Mouse (Mus musculus): ENCODE measurements around the gene Iqgap1.
"Not testable (repeated sequence)": the region's sequence is repeated elsewhere in the genome, so short reads cannot be mapped to it uniquely, and the experiment has no call there.

Gene Iqgap1

DNA sequence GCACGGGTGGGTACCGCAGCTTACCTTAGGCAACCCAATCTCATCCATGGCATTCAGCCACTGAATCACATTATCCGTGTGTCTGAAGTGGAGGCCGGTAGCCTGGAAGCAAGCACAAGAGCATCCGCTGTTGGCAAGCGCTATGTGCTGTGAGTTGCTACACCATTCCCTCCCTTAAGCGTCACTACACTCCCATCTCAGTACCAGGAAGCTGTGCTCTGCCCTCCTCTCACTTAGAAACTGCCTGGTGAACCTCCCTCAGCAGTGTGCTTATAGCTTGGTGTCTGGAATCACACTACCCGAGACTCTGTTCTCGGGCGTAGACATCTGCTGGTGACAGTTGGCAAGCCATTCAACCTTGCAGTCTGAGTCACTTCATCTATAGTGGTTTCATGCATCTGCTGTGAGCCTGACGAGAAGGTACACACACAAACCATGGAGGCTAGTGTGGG, 58.9 kb downstream of the Iqgap1 start:
- peak; percentile 72 for DNase-seq (ENCODE audit: low spot score)

DNA sequence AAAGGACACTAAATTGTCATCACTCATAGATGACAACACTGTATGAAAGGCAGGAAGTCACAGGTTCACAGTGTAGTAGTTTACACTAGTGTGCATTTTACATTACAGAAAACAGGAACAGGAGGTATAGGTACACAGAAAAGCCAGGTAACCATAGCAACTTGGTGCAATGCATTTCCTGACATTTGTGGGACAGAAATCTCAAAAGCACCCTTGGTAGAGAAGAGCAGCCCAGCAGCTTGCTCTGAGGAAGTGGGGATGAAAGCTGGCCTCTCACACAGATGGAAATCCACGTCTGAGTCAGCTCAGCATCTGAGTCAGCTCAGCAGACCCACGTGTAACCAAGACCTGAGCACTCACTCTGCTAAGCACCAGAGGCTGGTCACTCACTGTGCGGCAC, 59.7 kb downstream of the Iqgap1 start:
- no peak for DNase-seq (ENCODE audit: low spot score)

DNA sequence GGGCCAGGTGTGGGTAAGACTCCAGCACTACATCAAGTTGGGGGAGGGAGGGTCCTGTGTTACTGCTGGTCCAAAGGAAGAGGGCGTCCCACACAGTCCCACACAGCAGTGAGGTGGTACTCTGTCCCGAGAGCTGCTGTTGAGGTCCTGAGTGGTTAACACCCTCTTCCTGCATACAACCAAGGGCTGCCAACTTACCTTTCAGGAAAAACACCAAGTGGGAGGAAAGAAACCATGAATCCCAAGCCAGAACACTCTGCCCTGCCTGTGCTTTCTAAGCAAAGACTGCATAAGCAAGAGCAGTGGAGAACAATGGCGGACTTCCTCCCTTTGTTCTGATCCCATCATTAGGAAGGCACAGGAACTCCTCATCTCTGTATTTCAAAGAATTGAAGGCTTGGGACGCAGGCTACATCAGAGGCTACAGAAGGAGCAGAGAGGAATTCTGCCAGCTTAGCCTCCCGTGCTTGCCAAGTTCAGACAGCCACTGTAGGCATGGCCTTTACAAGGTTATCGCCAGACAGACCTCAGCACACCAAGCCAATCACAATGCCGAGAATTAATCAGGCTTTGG, 61.8 kb downstream of the Iqgap1 start:
- no peak for DNase-seq (ENCODE audit: low spot score)

DNA sequence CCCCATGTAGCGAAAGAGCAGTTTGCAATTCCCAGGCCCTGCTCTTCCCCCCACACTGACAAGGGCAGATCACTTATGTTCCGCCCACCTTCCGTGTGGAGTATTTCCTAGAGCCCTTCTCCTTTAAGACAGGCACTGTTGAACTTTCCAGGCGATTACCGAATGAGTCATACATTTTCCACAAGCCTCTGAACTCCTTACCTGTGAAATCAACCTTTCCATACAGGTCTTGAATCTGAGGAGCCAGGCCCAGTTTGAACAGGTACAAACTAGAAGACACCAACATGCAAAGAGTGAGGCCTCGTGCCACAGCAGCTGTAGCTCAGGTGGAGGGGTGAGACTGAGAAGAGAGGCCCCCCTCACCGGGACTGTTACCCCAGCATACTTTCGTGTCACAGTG, 63.5 kb downstream of the Iqgap1 start:
- DNase-seq (ENCODE audit: low spot score), result no peak

DNA sequence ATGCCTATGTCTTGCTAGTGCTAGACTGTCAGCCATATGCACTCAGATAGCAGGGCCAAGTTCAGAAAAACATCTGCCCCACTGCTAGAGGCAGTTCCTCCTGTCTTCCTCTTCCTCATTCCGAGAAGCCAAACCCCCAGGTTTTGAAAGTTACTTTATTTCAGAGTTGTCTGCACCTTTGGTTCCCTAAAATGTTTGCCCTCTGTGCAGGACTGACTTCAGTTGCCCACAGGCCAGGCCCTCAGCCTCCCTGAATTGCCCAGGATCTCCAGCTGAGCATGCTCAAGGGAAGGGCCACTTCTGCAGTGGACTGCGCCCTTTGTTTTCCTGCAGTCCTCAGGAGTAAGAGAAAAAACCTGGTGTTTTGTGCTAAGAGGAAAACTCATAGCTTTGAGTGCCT, 71.7 kb downstream of the Iqgap1 start:
- DNase-seq (ENCODE audit: low spot score), result no peak

DNA sequence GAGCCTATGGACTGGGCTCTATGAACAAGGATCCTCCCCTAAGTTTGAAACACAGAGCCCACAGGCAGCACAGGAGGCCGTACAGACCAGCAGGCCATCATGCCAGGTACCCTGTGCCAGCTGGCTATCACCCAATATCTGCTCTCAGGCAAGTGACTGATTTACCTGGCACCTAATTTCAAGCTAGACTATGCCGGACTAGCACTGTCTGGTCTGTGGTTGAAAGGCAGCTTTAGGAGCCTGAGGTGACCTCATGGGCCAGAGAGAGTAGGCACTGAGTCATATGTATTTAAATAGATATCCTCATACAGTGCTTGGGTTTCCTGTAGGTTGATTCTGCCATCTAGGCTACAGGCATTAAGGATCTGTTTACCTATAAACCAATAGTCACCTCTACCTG, 72.2 kb downstream of the Iqgap1 start:
- no peak for DNase-seq (ENCODE audit: low spot score)

DNA sequence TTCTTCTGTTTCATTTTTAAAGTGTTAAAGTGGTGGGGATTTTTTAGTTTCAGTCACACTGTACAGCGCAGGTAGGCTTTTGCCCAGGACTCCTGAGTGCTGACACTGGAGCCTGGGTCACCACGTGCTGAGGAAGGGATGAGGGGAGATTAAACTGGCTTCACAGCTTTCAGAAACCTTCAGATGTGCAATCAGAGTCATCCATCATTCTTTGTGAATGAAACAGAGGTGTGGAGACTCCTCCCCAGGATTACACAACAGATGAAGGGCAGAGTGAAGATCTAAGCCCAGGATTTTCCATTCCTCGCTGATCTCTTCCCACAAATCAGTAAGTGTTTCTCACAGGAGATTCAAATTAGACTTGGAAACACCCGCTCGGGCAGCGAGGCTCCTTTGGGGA, 76.2 kb downstream of the Iqgap1 start:
- no peak for DNase-seq (ENCODE audit: low spot score)

DNA sequence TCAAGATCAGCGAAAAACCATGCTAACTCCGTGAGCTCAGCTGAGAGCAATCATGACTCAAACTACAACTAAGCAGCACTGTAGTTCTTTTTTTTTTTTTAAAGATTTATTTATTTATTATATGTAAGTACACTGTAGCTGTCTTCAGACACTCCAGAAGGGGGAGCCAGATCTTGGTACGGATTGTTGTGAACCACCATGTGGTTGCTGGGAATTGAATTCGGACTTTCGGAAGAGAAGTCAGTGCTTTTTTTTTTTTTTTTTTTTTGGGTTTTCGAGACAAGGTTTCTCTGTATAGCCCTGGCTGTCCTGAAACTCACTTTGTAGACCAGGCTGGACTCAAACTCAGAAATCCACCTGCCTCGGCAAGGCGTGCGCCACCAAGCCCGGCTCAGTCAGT, 76.7 kb downstream of the Iqgap1 start:
- DNase-seq (ENCODE audit: low spot score), result not testable (repeated sequence)

DNA sequence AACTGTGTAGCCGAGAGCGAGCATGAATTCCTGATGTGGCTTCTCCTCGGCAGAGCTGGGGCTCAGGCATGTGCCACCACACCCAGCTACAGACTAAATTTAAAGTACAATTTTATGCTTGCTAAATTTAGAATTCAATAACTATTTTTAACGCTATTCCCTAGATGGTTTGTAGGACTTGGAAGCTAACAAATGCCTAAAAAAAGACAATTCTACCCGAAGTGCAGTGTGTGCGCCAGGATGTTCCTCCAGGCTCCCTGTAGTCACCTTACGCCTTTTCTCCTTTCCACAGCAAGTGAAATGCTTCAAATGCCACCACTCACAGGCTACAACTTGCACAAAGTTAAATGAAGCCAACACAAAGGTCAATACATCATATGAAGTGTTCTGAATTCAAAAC, 78.4 kb downstream of the Iqgap1 start:
- DNase-seq (ENCODE audit: low spot score), result no peak

DNA sequence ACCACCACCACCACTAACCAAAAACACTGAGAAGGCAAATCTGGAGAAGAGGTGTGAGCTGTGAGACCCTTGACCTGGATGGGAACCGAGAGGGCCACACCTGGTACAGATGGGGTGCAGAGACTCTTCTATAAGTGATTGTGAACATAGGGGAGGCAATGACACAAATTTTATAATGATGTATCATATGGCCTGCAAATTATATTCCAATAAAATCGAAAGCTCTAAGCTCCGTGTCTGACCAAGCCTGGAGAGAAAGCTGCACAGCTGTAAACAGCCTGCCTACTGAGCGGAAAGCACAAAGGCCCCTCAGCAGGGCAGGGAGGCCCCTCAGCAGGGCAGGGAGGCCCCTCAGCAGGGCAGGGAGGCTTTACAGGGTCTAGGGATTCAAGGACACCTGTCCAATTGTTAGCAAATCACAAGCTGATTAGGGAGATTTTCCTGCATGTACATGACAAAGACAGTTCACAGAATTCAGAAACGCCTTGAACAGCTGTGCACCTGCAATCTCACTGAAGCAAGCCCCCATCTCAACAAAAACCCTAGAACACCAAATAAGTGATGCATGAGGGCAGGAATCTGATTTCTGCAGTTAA, 79.5 kb downstream of the Iqgap1 start:
- DNase-seq (ENCODE audit: low spot score), result no peak

DNA sequence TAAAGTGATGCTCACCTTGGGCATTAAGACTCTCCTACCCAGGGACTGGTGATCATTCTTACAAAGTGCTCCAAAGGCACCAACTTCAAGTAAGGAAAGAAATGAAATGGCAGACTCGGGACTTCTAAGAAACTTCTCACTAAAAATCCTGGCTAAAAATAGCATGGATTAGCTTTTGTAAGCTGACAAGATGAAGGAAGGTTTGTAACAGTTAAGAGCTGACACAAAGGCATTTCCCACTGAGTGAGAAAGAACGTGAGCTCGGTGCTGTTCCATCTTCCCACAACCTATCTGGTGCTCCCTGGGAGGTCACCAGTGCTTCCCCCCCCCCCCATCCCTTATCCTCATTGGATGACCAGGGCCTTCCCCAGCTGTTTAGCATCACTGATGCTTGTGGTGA, 80.0 kb downstream of the Iqgap1 start:
- no peak for DNase-seq (ENCODE audit: low spot score)

DNA sequence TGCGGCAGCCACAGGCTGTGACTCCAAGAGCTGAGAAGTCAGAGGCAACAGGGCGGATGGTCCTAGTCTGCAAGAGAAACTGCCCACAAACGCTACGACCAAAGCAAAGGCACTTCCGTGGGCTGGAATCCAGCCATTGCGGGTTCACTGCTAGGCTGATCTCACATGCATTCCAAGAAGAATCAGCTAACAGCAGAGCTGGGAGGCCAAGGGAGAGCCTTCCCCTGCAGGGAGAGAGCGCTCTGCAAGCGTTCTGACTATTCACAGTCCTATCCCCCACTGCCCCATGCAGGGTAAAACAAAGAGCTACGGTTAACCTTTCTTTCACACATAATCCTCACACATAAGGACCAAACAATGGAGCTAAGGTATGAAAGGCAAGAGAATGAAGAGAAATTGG, 80.5 kb downstream of the Iqgap1 start:
- no peak for DNase-seq (ENCODE audit: low spot score)

DNA sequence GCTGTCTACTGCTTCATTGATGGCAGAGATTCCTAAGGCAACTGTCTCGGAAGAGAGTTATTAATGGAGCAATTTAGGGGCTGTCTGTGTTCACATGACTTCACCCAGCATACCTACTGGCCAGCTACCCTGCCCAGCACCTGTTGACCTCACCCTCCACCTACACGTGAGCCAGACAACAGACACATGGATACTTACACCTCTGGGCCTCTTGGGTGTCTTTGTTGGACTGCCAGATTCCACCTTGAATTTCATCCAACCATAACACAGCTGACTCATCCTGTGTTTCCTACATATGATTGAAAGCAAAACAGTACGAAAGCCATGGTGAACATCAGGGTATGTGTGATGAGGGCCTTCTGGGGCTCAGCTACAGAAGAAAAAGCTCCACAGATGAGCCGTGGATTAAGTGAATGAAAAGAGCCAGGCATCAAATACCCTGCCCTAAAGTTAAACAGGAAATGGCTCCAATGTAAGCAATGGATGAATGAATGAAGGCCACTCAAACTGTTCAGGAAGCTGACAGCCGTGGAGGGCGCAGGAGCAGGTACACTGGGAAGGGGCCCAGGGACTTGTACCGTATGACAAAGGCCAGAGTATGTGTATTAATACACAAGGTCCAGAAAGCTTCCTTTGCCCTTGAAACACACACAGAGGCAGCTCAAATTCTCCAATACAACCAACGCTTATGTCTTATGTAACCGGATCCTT, 81.7 kb downstream of the Iqgap1 start:
- no peak for DNase-seq (ENCODE audit: low spot score)

DNA sequence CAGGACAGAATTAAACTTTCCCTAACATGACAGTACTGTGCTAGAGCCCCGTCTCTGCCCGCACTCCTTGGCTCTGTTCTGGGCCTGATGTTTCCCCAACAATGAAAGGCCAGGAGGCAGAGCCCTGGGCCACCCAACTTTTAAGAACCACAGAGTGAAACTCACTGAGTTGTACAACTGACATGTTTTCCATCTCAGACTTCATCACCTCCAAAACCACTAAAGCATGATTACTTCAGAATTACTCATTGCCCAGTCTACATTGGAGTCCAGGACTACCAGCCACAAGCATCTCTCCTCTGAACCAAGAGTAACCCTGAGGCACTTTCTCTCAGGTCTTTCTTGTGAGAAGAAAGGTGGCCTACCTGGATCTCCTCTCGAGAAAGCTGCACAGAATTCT, 83.1 kb downstream of the Iqgap1 start:
- DNase-seq (ENCODE audit: low spot score), result no peak

DNA sequence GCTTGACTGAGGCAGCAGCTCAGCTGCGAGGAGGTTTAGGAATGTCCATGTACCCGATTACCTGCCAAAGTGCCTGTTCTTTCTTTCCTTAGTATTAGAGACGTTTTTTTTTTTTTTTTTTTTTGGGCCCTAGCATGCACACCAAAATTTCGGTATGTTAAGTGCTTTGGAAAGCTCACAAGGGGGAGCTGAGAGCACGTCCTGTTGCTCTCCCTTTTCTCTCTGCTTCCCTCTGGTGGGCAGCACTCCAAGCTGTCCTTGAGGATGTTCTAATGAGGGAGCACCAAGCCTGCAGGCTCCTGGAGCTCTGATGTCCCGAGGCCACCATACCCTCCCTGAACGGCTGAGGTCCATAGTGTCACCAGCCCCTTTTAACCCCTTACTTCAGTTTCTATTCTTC, 84.8 kb downstream of the Iqgap1 start:
- DNase-seq (ENCODE audit: low spot score), result peak; percentile 36

DNA sequence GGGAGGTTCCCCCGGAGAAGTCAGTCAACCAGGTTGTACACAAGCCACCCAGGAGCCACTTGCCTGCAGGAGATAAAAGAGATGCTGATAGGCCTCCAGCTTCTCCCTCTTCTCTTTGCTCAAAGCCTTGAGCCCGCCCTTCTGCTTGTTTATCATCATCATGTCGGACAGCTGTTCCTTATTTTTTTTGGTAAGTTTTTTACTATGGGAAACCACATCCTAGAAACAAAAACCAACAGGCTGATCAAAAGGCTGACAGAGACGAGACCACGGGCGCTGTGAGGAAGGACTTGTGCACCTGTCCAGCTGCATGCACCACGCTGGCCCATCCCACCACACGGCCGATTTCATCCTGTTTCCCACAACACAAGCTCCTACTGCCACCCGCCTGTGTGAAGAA, 89.6 kb downstream of the Iqgap1 start:
- DNase-seq (ENCODE audit: low spot score), result no peak

DNA sequence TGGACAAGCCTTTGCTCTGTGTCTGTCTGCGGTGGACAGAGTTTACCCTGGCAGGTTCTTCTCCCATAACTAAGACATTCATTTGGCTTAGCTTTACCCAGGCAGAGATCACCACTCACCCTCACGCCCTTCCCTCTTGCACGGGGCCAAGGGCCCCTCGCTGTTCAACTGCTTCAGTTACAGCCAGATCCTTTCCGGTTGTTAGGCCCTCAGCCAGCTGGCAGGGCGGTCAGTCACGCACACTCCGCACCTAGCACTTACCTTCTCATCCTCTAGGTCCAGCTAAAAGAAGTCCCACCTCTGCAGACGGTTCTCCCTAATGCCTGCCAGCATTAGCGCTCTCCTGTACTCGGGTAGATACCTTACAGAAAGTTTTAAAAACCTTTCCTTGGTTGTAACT, 92.8 kb downstream of the Iqgap1 start:
- DNase-seq (ENCODE audit: low spot score), result no peak

DNA sequence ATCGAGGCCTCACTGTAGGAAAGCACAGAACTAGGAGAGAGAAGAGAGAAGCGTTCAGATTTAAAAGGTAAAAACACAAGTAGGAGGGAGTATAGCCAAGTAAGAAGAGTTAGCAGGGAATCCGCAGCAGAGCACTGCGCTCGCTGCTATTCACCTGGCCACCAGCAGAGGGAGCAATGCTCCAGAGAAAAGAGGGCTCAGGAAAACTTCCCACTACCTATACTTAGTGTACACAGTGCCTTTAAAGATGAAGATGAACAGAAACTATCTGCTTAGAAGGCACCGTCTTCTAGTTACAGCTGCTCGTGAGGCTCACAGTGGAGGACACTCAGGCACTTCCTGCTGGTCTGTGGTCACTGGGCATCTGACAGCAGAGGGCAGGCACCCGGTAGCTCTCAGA, 96.1 kb downstream of the Iqgap1 start:
- peak; percentile 59 for DNase-seq (ENCODE audit: low spot score)

DNA sequence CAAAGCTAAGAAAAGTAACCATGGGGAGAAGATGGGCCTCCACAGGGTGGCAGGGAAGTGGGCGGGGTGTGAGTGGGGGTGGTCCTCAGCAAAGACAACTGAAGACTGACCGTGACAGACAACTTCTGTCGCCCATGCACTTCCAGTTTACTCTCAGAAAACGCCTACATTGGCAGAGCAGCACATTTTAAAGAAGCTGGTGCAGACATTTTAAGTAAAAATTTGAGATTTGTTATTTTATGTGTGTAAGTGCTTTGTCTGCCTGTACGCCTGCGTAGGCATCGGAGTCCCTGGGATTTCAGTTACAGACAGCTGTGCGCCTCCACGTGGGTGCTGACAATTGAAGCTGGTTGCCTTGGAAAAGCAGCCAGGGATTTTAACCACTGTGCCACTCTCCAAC, 104.7 kb downstream of the Iqgap1 start:
- peak; percentile 39 for DNase-seq (ENCODE audit: low spot score)

DNA sequence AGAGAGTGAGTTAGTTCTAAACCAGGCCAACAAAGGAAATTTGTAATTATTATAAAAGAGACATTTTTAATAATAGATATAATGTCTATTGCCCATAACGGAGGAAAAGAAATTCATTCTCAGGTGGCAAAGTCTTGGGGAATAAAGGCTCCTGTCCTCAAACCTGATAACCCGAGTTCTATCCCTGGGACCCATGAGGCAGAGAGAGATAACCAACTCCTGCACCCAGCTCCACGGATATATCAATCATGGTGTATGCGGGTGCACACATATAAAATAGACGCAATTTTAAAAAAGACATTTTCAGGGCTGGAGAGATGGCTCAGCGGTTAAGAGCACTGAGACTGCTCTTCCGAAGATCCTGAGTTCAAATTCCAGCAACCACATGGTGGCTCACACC, 106.2 kb downstream of the Iqgap1 start:
- no peak for DNase-seq (ENCODE audit: low spot score)

DNA sequence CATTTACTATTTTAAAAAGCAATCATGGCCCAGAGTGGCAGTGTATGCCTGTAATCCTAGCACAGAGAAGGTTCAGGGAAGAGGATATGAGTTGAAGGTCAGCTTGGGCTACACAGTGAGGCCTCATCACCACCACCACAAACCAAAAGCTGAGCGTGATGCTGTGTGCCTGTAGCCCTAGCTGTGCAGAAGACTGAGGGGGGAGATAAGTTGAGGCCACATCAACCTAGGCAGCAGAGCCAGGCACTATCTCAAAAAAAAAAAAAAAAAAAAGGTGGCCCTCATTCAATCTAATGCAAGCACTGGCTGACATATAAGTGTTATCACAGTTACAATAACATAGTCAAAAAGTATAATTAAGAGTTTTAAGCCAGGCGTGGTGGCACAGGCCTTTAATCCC, 106.7 kb downstream of the Iqgap1 start:
- no peak for DNase-seq (ENCODE audit: low spot score)

DNA sequence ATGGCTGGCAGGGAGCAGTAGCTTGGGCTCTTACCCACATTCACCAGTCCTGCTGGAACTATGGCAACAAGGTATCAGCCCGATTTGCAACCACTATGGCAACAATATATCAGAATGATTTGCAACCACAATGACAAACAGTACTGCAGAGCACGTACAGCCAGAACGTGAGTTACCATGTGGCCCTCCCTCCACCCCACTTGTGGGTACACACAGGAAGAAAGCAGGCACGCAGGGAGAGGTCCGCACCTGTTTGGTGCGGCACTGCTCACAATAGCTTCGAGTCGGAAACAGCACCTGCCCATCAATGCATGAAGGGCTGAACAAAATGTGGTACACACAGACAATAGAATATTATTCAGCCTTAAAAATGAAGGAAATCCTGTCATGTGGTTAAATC, 107.3 kb downstream of the Iqgap1 start:
- DNase-seq (ENCODE audit: low spot score), result no peak

DNA sequence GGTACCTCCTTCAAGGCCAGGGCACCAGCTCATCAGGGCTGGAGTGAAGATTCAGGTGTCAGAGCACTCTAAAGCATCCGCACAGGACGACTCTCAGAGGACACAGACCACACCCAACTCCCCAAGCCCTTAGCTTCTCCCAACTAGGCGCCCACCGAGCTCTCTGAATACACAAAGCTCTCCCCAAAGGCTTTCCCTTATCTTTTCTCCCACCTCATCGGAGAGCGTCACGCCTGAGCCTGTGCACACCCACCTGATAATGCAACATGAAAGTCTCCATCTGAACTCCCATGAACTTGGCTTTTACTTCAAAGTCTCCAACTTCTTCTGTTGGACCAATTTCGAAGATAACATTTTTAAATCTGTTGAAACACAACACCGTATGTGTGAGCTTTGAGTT, 109.0 kb downstream of the Iqgap1 start:
- no peak for DNase-seq (ENCODE audit: low spot score)

DNA sequence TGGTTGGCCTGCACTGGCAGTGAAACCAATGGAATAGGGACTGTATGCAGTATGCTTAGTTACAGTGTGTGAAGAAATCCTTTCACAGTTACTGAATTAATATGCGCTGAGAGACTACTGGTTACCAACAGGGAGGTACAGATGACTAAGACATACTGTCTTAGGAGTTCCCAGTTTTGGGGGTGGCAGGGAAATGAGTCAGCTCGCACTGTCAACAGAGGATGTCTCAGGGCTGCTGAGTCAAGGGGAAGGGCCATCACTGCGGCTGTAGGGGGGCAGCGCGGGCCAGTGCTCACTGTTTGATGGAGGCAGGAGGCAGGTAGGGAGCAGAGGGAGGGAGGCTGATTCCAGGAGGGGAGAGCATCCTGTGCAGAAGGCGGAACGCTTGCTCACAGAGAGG, 110.5 kb downstream of the Iqgap1 start:
- peak; percentile 31 for DNase-seq (ENCODE audit: low spot score)

Data from left cerebral cortex, adult 11 months (tissue).